Mouse (Mus musculus): ENCODE measurements around the gene Psg23.
"Not testable (repeated sequence)": the region's sequence is repeated elsewhere in the genome, so short reads cannot be mapped to it uniquely, and the experiment has no call there.

Gene Psg23

GRCm38 (mm10) chr7:18616401-18616800, at the start of gene Psg23:
Gene Psg23, minus strand, starts transcription at chr7:18616501.
- not testable (repeated sequence) for DNase-seq

GRCm38 (mm10) chr7:18656625-18657024, 40.3 kb upstream of the Psg23 start, which contains the start of gene Psg21:
Gene Psg21, minus strand, starts transcription at chr7:18656725.
- not testable (repeated sequence) for DNase-seq

- peak; percentile 90 for DNase-seq
These were observed 10.6 kb upstream of the Psg23 start for GRCm38 (mm10) chr7:18626921-18627320.

DNA sequence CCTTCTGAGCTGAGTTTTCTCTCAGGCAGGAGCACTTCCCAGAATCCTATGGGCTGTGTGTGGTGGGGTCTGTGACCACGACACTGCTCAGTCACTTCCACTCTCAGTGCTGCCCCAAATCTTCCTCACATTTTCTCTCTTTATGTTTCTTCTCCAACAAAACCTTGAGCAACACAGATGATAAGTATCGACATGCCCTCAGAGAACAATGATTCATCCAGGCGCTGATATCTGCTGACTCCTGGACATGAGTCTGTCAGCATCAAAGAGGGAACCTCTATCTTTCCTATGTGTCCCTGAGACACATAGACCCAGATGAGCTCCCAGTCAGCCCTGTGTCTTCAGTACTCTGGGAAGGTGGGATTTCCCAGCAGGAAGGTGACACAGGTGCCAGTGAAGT, 49.1 kb downstream of the Psg23 start, which contains the start of gene Psg27:
Gene Psg27, minus strand, starts transcription at position 101 of the 400 bp plus-strand sequence.
- DNase-seq: no peak

DNA sequence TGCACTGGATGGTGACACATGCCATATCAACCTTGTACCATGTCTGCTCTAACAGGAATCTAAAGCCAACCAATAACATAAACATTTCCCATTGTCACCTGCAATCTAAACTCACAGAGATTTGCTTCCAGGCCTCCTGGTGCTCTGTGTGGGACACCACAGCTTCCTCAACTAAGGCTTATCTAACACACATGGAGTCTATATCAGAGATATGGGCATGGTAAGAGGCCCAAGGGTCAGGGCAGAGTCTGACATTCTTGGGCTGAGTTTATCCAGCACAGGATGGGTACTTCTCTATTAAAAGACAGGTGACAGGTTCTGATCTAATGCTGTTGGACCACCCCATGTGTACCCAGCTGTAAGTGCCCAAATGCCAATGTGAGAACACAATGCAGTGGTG, 56.5 kb downstream of the Psg23 start:
- DNase-seq: no peak
